Mouse (Mus musculus) kidney, embryonic 16.5 days (tissue): ENCODE results near the gene Gstt4. TPM values are rescaled to one million over a fixed set of nuclear protein-coding genes. Genes with fewer than 3 reads are reported as not detected.

Experiments
- polyA plus RNA-seq: library from polyadenylated mRNA; unstranded; fragments of >200 nt; fragmentation: Nextera tagmentation; extraction: Ambion mirVana; gene quantifications from 2 replicates; pipeline ENCODE4 v1.2.1, GENCODE M21; 2015

The Gstt4 gene
- polyA plus RNA-seq, 1 experiment from 2014 or later = not detected

Other genes with a start within 250 kb of the Gstt4 start
- 6.4 and 9.5 TPM in 2 replicates for gene Ggt5, start 233.2 kb downstream of the Gstt4 start, polyA plus RNA-seq
- 32.4 and 34.2 TPM in 2 replicates for gene Susd2, start 178.5 kb downstream of the Gstt4 start, polyA plus RNA-seq
- gene Cabin1, start 58.2 kb downstream of the Gstt4 start, polyA plus RNA-seq = 34.0 and 34.9 TPM in 2 replicates
- gene Ddt, start 49.1 kb downstream of the Gstt4 start, polyA plus RNA-seq = 80.2 and 86.9 TPM in 2 replicates
- gene Gm20441, start 41.6 kb downstream of the Gstt4 start, polyA plus RNA-seq = 0.59 TPM in 1 of 2 replicates, not detected in the other
- gene Gstt3, start 41.1 kb downstream of the Gstt4 start, polyA plus RNA-seq = 54.8 and 56.5 TPM in 2 replicates
- 16.5 and 19.7 TPM in 2 replicates for gene Gstt1, start 24.0 kb downstream of the Gstt4 start, polyA plus RNA-seq
- gene Gstt2, start 14.9 kb upstream of the Gstt4 start, polyA plus RNA-seq = 53.0 and 56.2 TPM in 2 replicates
- 2,002 and 2,111 TPM in 2 replicates for gene Mif, start 37.7 kb upstream of the Gstt4 start, polyA plus RNA-seq
- gene Derl3, start 70.9 kb upstream of the Gstt4 start, polyA plus RNA-seq = 4.0 and 4.4 TPM in 2 replicates
- gene Smarcb1, start 99.1 kb upstream of the Gstt4 start, polyA plus RNA-seq = 239 and 250 TPM in 2 replicates
- 198 and 237 TPM in 2 replicates for gene Chchd10, start 110.6 kb upstream of the Gstt4 start, polyA plus RNA-seq
- 62.1 and 70.5 TPM in 2 replicates for gene Mmp11, start 114.0 kb upstream of the Gstt4 start, polyA plus RNA-seq
- gene Gm867, start 118.1 kb upstream of the Gstt4 start, polyA plus RNA-seq = 0.40 and 0.50 TPM in 2 replicates
- gene Vpreb3, start 120.5 kb upstream of the Gstt4 start, polyA plus RNA-seq = 0.72 and 1.9 TPM in 2 replicates
- not detected in 2 replicates for gene Gm5134, start 132.0 kb upstream of the Gstt4 start, polyA plus RNA-seq
- 22.9 and 25.1 TPM in 2 replicates for gene Zfp280b, start 210.1 kb upstream of the Gstt4 start, polyA plus RNA-seq